Mouse (Mus musculus) T-helper 1 cell (primary cell): ENCODE results near the gene Lamtor5.
"Not testable (repeated sequence)": the region's sequence is repeated elsewhere in the genome, so short reads cannot be mapped to it uniquely, and the experiment has no call there.

Experiments used
- in situ Hi-C: fragments of 300-600 bp; cut with MboI, MseI; formaldehyde crosslinking; loops from one replicate; pipeline ENCODE4 v1.15.1; 2025; ENCODE audit warnings: high pct_unique_total_duplicates

Lamtor5 gene

GRCm38 (mm10) chr3:107266814-107267345, 11.8 kb upstream of the Lamtor5 start:
- in situ Hi-C loops: loop anchor here (5.0 kb wide), 1 partner anchor 65 kb away; no protein-coding TSS in a partner anchor

DNA sequence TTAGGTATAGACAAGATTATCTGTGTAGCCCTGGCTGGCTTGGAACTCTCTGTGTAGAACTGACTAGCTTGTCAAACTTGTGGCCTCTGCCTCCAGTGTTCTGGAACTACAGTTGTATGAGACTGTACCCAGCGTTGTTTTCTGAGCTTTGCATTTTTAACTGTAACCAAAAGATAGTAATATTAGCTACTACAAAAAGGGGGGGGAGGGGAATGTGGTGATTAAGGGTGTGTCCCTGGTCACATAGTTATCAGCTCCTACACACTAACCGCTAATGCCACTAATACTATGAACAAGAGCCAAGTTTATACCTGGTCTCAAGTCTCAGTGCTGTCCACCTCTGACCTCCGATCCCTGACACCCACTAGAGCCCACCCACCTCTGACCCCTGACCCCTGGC, 6.2 kb upstream of the Lamtor5 start:
- in situ Hi-C loops: loop anchor here (5.0 kb wide), 1 partner anchor 40 kb away; the partner anchor contains the start of gene A630076J17Rik

DNA sequence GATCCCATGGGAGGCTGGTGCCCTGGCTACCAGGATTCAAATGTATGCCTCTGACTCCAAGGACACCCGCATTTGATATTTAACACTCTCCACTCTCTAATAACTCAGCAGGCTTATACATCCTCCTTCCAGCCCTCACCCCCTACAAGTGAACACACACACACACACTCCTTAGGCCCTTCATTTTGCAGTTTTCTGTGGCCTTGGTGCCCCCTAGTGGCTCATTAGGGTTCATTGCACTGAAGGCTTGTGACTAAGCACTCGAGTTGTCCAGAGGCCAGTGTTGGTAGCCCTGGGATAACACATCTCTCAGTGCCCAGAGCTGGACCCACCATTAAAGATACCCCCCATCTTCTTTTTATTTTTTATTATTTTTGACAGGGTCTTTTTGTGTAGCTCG, 4.8 kb upstream of the Lamtor5 start:
- in situ Hi-C loops: loop anchor here (5.0 kb wide), 1 partner anchor 42 kb away; the partner anchor contains the start of gene A630076J17Rik

- in situ Hi-C loops: no loop called here
Measured at GRCm38 (mm10) chr3:107275351-107275750, 3.3 kb upstream of the Lamtor5 start.

DNA sequence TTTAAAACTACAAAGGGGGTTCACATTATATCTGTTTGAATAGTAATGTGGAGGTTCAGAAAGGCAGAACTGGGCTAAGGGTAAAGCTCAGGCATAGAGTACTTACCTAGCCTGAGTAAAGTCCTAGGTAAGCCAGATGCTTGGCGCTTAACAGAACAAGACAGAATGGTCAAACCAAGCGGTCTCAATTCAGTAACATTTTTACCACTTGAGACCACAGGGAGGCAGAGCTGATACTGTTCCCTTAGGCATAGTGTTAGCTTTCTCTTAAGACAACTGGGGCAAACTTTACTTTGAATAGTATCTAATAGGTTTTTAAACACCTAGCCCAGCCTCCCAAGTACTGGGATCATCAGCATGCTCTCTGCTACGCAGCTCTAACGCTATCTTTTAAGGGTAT, 2.7 kb upstream of the Lamtor5 start:
- in situ Hi-C loops: no loop called here

DNA sequence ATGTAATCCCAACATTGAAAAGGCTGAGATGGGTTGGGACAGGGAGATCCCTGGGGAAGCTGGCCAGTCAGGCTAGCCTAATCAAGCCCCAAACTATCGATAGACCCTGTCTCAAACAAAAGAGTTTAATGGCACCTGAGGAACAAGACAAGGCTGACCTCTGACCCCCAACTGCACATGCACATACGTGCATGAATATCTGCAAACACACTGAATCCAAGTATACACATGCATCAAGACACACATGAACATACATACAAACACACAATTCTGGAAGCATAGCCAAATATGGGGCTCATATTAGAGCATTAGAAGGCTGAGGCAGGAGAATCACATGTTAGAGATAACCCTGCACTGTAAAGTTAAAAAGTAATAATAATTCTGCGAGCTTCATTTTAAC, 2.0 kb upstream of the Lamtor5 start:
- in situ Hi-C loops: no loop called here

GRCm38 (mm10) chr3:107286123-107286522, 7.5 kb downstream of the Lamtor5 start:
- in situ Hi-C loops: no loop called here

GRCm38 (mm10) chr3:107287346-107287745, 8.7 kb downstream of the Lamtor5 start:
- in situ Hi-C loops: no loop called here

- in situ Hi-C loops: no loop called here
Measured at GRCm38 (mm10) chr3:107290764-107291381, 12.2 kb downstream of the Lamtor5 start, which contains the start of gene Slc16a4. TSS of gene Slc16a4 (plus strand) at chr3:107291230.

- in situ Hi-C loops: no loop called here
Measured at GRCm38 (mm10) chr3:107295672-107296360, 17.2 kb downstream of the Lamtor5 start.

DNA sequence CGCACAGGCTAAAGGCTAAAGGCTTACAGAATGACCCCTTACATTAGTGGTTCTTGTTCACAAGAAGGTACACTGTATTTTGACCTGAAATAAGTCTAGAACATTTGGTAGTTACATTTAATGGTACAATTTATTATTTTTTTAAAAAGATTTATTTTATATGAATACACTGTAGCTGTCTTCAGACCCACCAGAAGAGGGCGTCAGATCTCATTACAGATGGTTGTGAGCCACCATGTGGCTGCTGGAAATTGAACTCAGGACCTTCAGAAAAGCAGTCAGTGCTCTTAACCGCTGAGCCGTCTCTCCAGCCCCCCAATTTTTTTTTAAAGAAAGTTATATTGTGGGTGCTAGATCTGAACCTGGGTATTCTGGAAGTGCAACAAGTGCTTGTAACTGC, 18.3 kb downstream of the Lamtor5 start:
- in situ Hi-C loops: not testable (repeated sequence)

- in situ Hi-C loops: no loop called here
Measured at GRCm38 (mm10) chr3:107317338-107317737, 38.7 kb downstream of the Lamtor5 start.

GRCm38 (mm10) chr3:107321141-107321540, 42.5 kb downstream of the Lamtor5 start:
- in situ Hi-C loops: loop anchor here (10.0 kb wide), 1 partner anchor 1556 kb away; no protein-coding TSS in a partner anchor

DNA sequence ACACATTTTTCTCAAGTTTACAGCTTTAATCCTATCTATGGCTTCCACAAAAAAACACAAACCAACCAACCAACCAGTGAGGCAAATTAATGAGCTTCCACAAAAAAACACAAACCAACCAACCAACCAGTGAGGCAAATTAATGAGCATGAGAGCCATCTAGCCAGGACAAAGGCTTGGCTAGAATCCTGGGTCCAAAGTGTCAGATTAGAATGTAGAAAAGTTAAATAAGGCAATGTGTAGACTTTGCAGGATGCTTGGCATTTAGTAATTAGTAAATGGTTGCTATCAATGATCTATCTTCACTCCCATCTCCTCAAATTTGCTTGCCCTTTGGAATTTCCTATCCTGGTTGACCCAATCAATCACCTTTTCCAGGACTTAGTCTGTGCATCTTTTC, 43.1 kb downstream of the Lamtor5 start:
- in situ Hi-C loops: loop anchor here (10.0 kb wide), 1 partner anchor 1557 kb away; no protein-coding TSS in a partner anchor

- in situ Hi-C loops: loop anchor here (10.0 kb wide), 1 partner anchor 1562 kb away; no protein-coding TSS in a partner anchor
Measured at GRCm38 (mm10) chr3:107326442-107326841, 47.8 kb downstream of the Lamtor5 start.

- in situ Hi-C loops: no loop called here
Measured at GRCm38 (mm10) chr3:107330503-107331424, 52.1 kb downstream of the Lamtor5 start.

GRCm38 (mm10) chr3:107331746-107332126, 53.1 kb downstream of the Lamtor5 start:
- in situ Hi-C loops: no loop called here

- in situ Hi-C loops: no loop called here
Measured at GRCm38 (mm10) chr3:107332127-107332959, 53.7 kb downstream of the Lamtor5 start.

GRCm38 (mm10) chr3:107332960-107333380, 54.3 kb downstream of the Lamtor5 start:
- in situ Hi-C loops: no loop called here
